In genomic region chr13:28948541-28948940, GRCm38 (mm10) we compare ENCODE assay signal across 8 mouse cellular contexts. TPM values are rescaled to one million over a fixed set of nuclear protein-coding genes. Genes with fewer than 3 reads are reported as not detected.
DNase-seq lines count a peak whose midpoint lies in the region; ATAC-seq lines count a peak whose summit lies in the region.

No protein-coding gene starts in this region.

- DNase-seq in CD4-positive, CD25-positive, alpha-beta regulatory T cell, adult 2 months (ENCODE audit: low read depth, low spot score), result peak; percentile 22
- DNase-seq in testis, postnatal 10 days (ENCODE audit: low spot score), result peak; percentile 68
- DNase-seq in testis, postnatal 14 days (ENCODE audit: low spot score), result no peak
- peak; percentile 78 for DNase-seq in hindbrain, embryonic 11.5 days (ENCODE audit: low spot score)
- DNase-seq in liver, embryonic 11.5 days (ENCODE audit: low spot score), result peak; percentile 45
- DNase-seq in neural tube, embryonic 11.5 days (ENCODE audit: low spot score), result peak; percentile 77
- peak; percentile 15 for DNase-seq in yolk sac, embryonic 10.5 days (ENCODE audit: low spot score)

- peak overlapping the region; percentile 59 for H3K4me2 ChIP-seq in hindbrain, embryonic 11.5 days (replicated peaks; ENCODE audit: low read depth, low read length)
- H3K4me2 ChIP-seq in liver, embryonic 11.5 days, result peak overlapping the region; percentile 30; the same call in 1 of the 2 replicates
- peak overlapping the region; percentile 58 for H3K4me2 ChIP-seq in neural tube, embryonic 11.5 days (ENCODE audit: low read depth)

- peaks cover 3% of the 10 kb centered on the region; the same call in 1 of the 2 replicates for H3K4me1 ChIP-seq in hindbrain, embryonic 11.5 days (replicated peaks; ENCODE audit: control insufficient read depth, insufficient read depth, low read length)
- peaks cover 8% of the 10 kb centered on the region for H3K4me1 ChIP-seq in liver, embryonic 11.5 days (replicated peaks; ENCODE audit: control insufficient read depth, insufficient read depth, low read length)
- peaks cover 12% of the 10 kb centered on the region; the same call in 1 of the 2 replicates for H3K4me1 ChIP-seq in neural tube, embryonic 11.5 days (ENCODE audit: control insufficient read depth, insufficient read depth, low read length)

- peak overlapping the region; percentile 54 for H3K27ac ChIP-seq in hindbrain, embryonic 11.5 days (ENCODE audit: low read depth, low read length)
- no peak overlapping the region for H3K27ac ChIP-seq in liver, embryonic 11.5 days (ENCODE audit: low read depth, low read length)
- peak overlapping the region; percentile 54; the same call in 1 of the 2 replicates for H3K27ac ChIP-seq in neural tube, embryonic 11.5 days (ENCODE audit: low read depth, low read length)

- H3K9me3 ChIP-seq in hindbrain, embryonic 11.5 days (ENCODE audit: control insufficient read depth, low read length), result no peaks in the 10 kb centered on the region
- no peaks in the 10 kb centered on the region for H3K9me3 ChIP-seq in liver, embryonic 11.5 days (ENCODE audit: control insufficient read depth, low read length)
- H3K9me3 ChIP-seq in neural tube, embryonic 11.5 days (ENCODE audit: control insufficient read depth, low read length), result no peaks in the 10 kb centered on the region

- no peaks in the 10 kb centered on the region for H3K36me3 ChIP-seq in hindbrain, embryonic 11.5 days (ENCODE audit: control insufficient read depth, insufficient read depth, low read length)
- H3K36me3 ChIP-seq in liver, embryonic 11.5 days (ENCODE audit: control insufficient read depth, insufficient read depth, low read length), result no peaks in the 10 kb centered on the region
- no peaks in the 10 kb centered on the region; the same call in 1 of the 2 replicates for H3K36me3 ChIP-seq in neural tube, embryonic 11.5 days (ENCODE audit: control insufficient read depth, insufficient read depth, low read length)

- 2% methylated on average over 10 of the region's 10 CpGs for WGBS in hindbrain, embryonic 11.5 days
- WGBS in liver, embryonic 11.5 days, result 33% methylated on average over 10 of the region's 10 CpGs
- under 1% methylated on average over 10 of the region's 10 CpGs for WGBS in neural tube, embryonic 11.5 days

- H3K9ac ChIP-seq in hindbrain, embryonic 11.5 days (ENCODE audit: low read depth, low read length), result peak overlapping the region; percentile 46; the same call in 1 of the 2 replicates
- H3K9ac ChIP-seq in liver, embryonic 11.5 days (ENCODE audit: low read depth, low read length), result no peak overlapping the region
- H3K9ac ChIP-seq in neural tube, embryonic 11.5 days (ENCODE audit: low read length), result peak overlapping the region; percentile 59

- no peaks in the 10 kb centered on the region for H3K27me3 ChIP-seq in hindbrain, embryonic 11.5 days (ENCODE audit: control insufficient read depth, insufficient read depth, low read length)
- H3K27me3 ChIP-seq in liver, embryonic 11.5 days (replicated peaks; ENCODE audit: control insufficient read depth, insufficient read depth, low read length), result peaks cover 25% of the 10 kb centered on the region
- H3K27me3 ChIP-seq in neural tube, embryonic 11.5 days (ENCODE audit: control insufficient read depth, insufficient read depth, low read length), result no peaks in the 10 kb centered on the region

- H3K4me3 ChIP-seq in hindbrain, embryonic 11.5 days (ENCODE audit: low read depth, low read length), result peak overlapping the region; percentile 41
- H3K4me3 ChIP-seq in liver, embryonic 11.5 days (ENCODE audit: low read depth, low read length), result no peak overlapping the region
- H3K4me3 ChIP-seq in neural tube, embryonic 11.5 days (ENCODE audit: low read depth, low read length), result peak overlapping the region; percentile 100

- ATAC-seq in CD4-positive, CD25-positive, alpha-beta regulatory T cell, adult 4 months, result no peak
- ATAC-seq in hindbrain, embryonic 11.5 days (ENCODE audit: low FRiP score), result peak; percentile 16; the same call in 1 of the 2 replicates
- ATAC-seq in liver, embryonic 11.5 days (replicated peaks; ENCODE audit: low FRiP score), result no peak
- ATAC-seq in neural tube, embryonic 11.5 days (ENCODE audit: insufficient read depth, low FRiP score, low TSS enrichment), result no peak

RNA-seq across cellular contexts. Expression of gene Sox4, which starts 5.0 kb away (rescaled TPM):
- under 1 TPM; 0.18 to 0.82 TPM for polyA plus RNA-seq in CD4-positive, CD25-positive, alpha-beta regulatory T cell, adult 4 months (2017; shearing (Covaris generic))
- 139 and 156 TPM in 2 replicates for polyA plus RNA-seq in hindbrain, embryonic 11.5 days (2014; fragmentation: Nextera tagmentation; extraction: Ambion mirVana)
- polyA plus RNA-seq in liver, embryonic 11.5 days (2014; fragmentation: Nextera tagmentation; extraction: Ambion mirVana), result 16.8 and 17.1 TPM in 2 replicates
- 165 and 172 TPM in 2 replicates for polyA plus RNA-seq in neural tube, embryonic 11.5 days (2014; fragmentation: Nextera tagmentation; extraction: Ambion mirVana)
